ENCODE assay signal across 7 mouse cellular contexts in genomic region chr10:53597121-53597881, GRCm38 (mm10). TPM values are rescaled to one million over a fixed set of nuclear protein-coding genes. Genes with fewer than 3 reads are reported as not detected.
DNase-seq lines count a peak whose midpoint lies in the region; ATAC-seq and TF ChIP-seq lines count a peak whose summit lies in the region.

No protein-coding gene starts in this region.

- peak overlapping the region; percentile 76 to 97 for H3K4me3 ChIP-seq in MEL (ENCODE audit: control insufficient read depth in 1 of 2, insufficient read depth in 1 of 2, low read depth in 2 of 2, low read length in 2 of 2)
- H3K4me3 ChIP-seq in brown adipose tissue, adult 24 weeks (ENCODE audit: insufficient read depth, low read depth, low read length), result peak overlapping the region; percentile 96
- peak overlapping the region; percentile 92 for H3K4me3 ChIP-seq in intestine, embryonic 14.5 days (ENCODE audit: low read depth, low read length)
- H3K4me3 ChIP-seq in limb, embryonic 13.5 days, result peak overlapping the region; percentile 97
- H3K4me3 ChIP-seq in midbrain, embryonic 12.5 days, result peak overlapping the region; percentile 97

- under 1% methylated on average over 79 of the region's 99 CpGs for WGBS in intestine, embryonic 14.5 days
- under 1% methylated on average over 91 of the region's 99 CpGs for WGBS in limb, embryonic 13.5 days
- under 1% methylated on average over 77 of the region's 99 CpGs for WGBS in midbrain, embryonic 12.5 days

- H3K9me3 ChIP-seq in MEL (replicated peaks; ENCODE audit: insufficient read depth, low read length), result no peaks in the 10 kb centered on the region
- no peaks in the 10 kb centered on the region for H3K9me3 ChIP-seq in intestine, embryonic 14.5 days (ENCODE audit: control insufficient read depth, low read length)
- no peaks in the 10 kb centered on the region for H3K9me3 ChIP-seq in limb, embryonic 13.5 days
- H3K9me3 ChIP-seq in midbrain, embryonic 12.5 days, result no peaks in the 10 kb centered on the region

- peak overlapping the region; percentile 61 for H3K4me2 ChIP-seq in intestine, embryonic 14.5 days (ENCODE audit: low read length)
- peak overlapping the region; percentile 65 for H3K4me2 ChIP-seq in limb, embryonic 13.5 days (replicated peaks)
- H3K4me2 ChIP-seq in midbrain, embryonic 12.5 days (replicated peaks), result peak overlapping the region; percentile 64

- no peak for TF ChIP-seq CTCF in MEL (IDR thresholded peaks at IDR 0.05 in 2 of 3, conservative IDR thresholded peaks at IDR 0.05 in 1 of 3; ENCODE audit: control insufficient read depth in 1 of 3, insufficient read depth in 1 of 3, low read depth in 2 of 3, low read length in 3 of 3, poor library complexity in 1 of 3, severe bottlenecking in 1 of 3)

- H3K79me2 ChIP-seq in MEL (ENCODE audit: control insufficient read depth, insufficient read depth, low read length, poor library complexity), result peaks cover 38% of the 10 kb centered on the region

- H3K36me3 ChIP-seq in MEL (ENCODE audit: control insufficient read depth in 1 of 2, insufficient read depth in 2 of 2, low read length in 2 of 2), result peaks cover 10 to 39% of the 10 kb centered on the region in 2 experiments
- peaks cover 10% of the 10 kb centered on the region for H3K36me3 ChIP-seq in intestine, embryonic 14.5 days (ENCODE audit: control insufficient read depth, insufficient read depth, low read length)
- H3K36me3 ChIP-seq in limb, embryonic 13.5 days, result peaks cover 10% of the 10 kb centered on the region
- H3K36me3 ChIP-seq in midbrain, embryonic 12.5 days, result peaks cover 12% of the 10 kb centered on the region

- peak overlapping the region; percentile 89 for H3K27ac ChIP-seq in MEL (ENCODE audit: control insufficient read depth, low read depth, low read length)
- H3K27ac ChIP-seq in brown adipose tissue, adult 24 weeks (replicated peaks; ENCODE audit: low read depth, low read length), result peak overlapping the region; percentile 58
- peak overlapping the region; percentile 99 for H3K27ac ChIP-seq in intestine, embryonic 14.5 days (ENCODE audit: low read depth)
- H3K27ac ChIP-seq in limb, embryonic 13.5 days, result peak overlapping the region; percentile 99
- H3K27ac ChIP-seq in midbrain, embryonic 12.5 days (replicated peaks), result peak overlapping the region; percentile 99

- DNase-seq in MEL (ENCODE audit: low read depth, low spot score), result peak; percentile 39
- DNase-seq in gastrocnemius, postnatal 25 days, result peak; percentile 41
- DNase-seq in intestine, embryonic 14.5 days (ENCODE audit: low spot score), result peak; percentile 87
- DNase-seq in spleen, adult 12 weeks (ENCODE audit: low spot score), result peak; percentile 42

- H3K9ac ChIP-seq in MEL (ENCODE audit: control insufficient read depth, low read depth, low read length, poor library complexity, severe bottlenecking), result peak overlapping the region; percentile 84
- H3K9ac ChIP-seq in intestine, embryonic 14.5 days (ENCODE audit: low read length), result peak overlapping the region; percentile 97
- H3K9ac ChIP-seq in limb, embryonic 13.5 days, result peak overlapping the region; percentile 99
- peak overlapping the region; percentile 97 for H3K9ac ChIP-seq in midbrain, embryonic 12.5 days (replicated peaks)

- H3K27me3 ChIP-seq in MEL (ENCODE audit: control insufficient read depth in 1 of 2, insufficient read depth in 2 of 2, low read length in 2 of 2), result no peaks in the 10 kb centered on the region
- H3K27me3 ChIP-seq in intestine, embryonic 14.5 days (replicated peaks; ENCODE audit: control insufficient read depth, insufficient read depth, low read length), result no peaks in the 10 kb centered on the region
- no peaks in the 10 kb centered on the region for H3K27me3 ChIP-seq in limb, embryonic 13.5 days
- H3K27me3 ChIP-seq in midbrain, embryonic 12.5 days, result no peaks in the 10 kb centered on the region

- TF ChIP-seq EP300 in MEL (IDR thresholded peaks at IDR 0.05; ENCODE audit: low read depth in 1 of 2, low read length in 2 of 2), result no peak

- peak in 1 of 2 experiments; percentile 53; a peak in 2 of 4 replicates for TF ChIP-seq POLR2A in MEL (IDR thresholded peaks at IDR 0.05; ENCODE audit: control insufficient read depth in 1 of 2, insufficient read depth in 1 of 2, low read depth in 1 of 2, low read length in 2 of 2, poor library complexity in 1 of 2)

- peak; percentile 40 for ATAC-seq in intestine, embryonic 14.5 days (replicated peaks; ENCODE audit: low FRiP score, low TSS enrichment, low read depth)
- ATAC-seq in limb, embryonic 13.5 days (ENCODE audit: low FRiP score, low read depth), result peak; percentile 3; the same call in 1 of the 2 replicates
- ATAC-seq in midbrain, embryonic 12.5 days (ENCODE audit: low FRiP score, low read depth), result peak; percentile 28

- peaks cover 10 to 12% of the 10 kb centered on the region in 2 experiments for H3K4me1 ChIP-seq in MEL (ENCODE audit: control insufficient read depth in 1 of 2, insufficient read depth in 2 of 2, low read length in 2 of 2)
- peaks cover 3% of the 10 kb centered on the region; the same call in 1 of the 2 replicates for H3K4me1 ChIP-seq in brown adipose tissue, adult 24 weeks (ENCODE audit: control insufficient read depth, insufficient read depth, insufficient read length, low read length)
- H3K4me1 ChIP-seq in intestine, embryonic 14.5 days (replicated peaks; ENCODE audit: control insufficient read depth, insufficient read depth, low read length), result peaks cover 24% of the 10 kb centered on the region
- peaks cover 45% of the 10 kb centered on the region for H3K4me1 ChIP-seq in limb, embryonic 13.5 days
- peaks cover 30% of the 10 kb centered on the region for H3K4me1 ChIP-seq in midbrain, embryonic 12.5 days

- no peak for TF ChIP-seq RAD21 in MEL (IDR thresholded peaks at IDR 0.05; ENCODE audit: low read depth, low read length)

TF ChIP-seq in MEL, 35 proteins besides CTCF, POLR2A, EP300 and RAD21:
- peak; percentile 89; the same call in 1 of the 2 replicates for TF ChIP-seq UBTF (IDR thresholded peaks at IDR 0.05; ENCODE audit: borderline replicate concordance, insufficient read depth, low read depth, low read length)
- no peak for TF ChIP-seq RCOR1 (IDR thresholded peaks at IDR 0.05; ENCODE audit: low read depth, low read length)
TF ChIP-seq in MEL: peak in this region for 1.

RNA-seq across cellular contexts. Expression of gene Asf1a, which starts 0.7 kb away (rescaled TPM):
- total RNA-seq in MEL (2012; rRNA removed), result 63.8 and 65.1 TPM in 2 replicates
- polyA plus RNA-seq in MEL (2012; ENCODE audit: insufficient read depth in 1 of 2, insufficient read length in 2 of 2, low read depth in 1 of 2, low replicate concordance in 2 of 2, missing spikeins in 1 of 2), result 10 to 100 TPM in 1 of 2 experiments, not detected in 1; 91.4 TPM
- polyA plus RNA-seq in brown adipose tissue, adult 24 weeks (2012; ENCODE audit: insufficient read depth, insufficient read length, missing spikeins), result 22.6 and 41.9 TPM in 2 replicates
- 10 to 100 TPM; 16.7 to 17.2 TPM for total RNA-seq in gastrocnemius, postnatal 25 days (2021)
- polyA plus RNA-seq in intestine, embryonic 14.5 days (2014; fragmentation: Nextera tagmentation; extraction: Ambion mirVana), result 104 and 109 TPM in 2 replicates
- polyA plus RNA-seq in limb, embryonic 13.5 days (2015; fragmentation: Nextera tagmentation; extraction: Ambion mirVana), result 127 and 135 TPM in 2 replicates
- polyA plus RNA-seq in midbrain, embryonic 12.5 days (2016; fragmentation: Nextera tagmentation; extraction: Ambion mirVana), result 164 and 166 TPM in 2 replicates

RNA-seq across cellular contexts. Expression of gene Mcm9, which starts 32.9 kb away (rescaled TPM):
- 5.2 and 5.3 TPM in 2 replicates for total RNA-seq in MEL (2012; rRNA removed)
- 10 to 100 TPM in 1 of 2 experiments, not detected in 1; 12.6 TPM for polyA plus RNA-seq in MEL (2012; ENCODE audit: insufficient read depth in 1 of 2, insufficient read length in 2 of 2, low read depth in 1 of 2, low replicate concordance in 2 of 2, missing spikeins in 1 of 2)
- 2.0 and 3.8 TPM in 2 replicates for polyA plus RNA-seq in brown adipose tissue, adult 24 weeks (2012; ENCODE audit: insufficient read depth, insufficient read length, missing spikeins)
- total RNA-seq in gastrocnemius, postnatal 25 days (2021), result 1 to 10 TPM; 1.3 to 1.5 TPM
- polyA plus RNA-seq in intestine, embryonic 14.5 days (2014; fragmentation: Nextera tagmentation; extraction: Ambion mirVana), result 13.9 and 14.1 TPM in 2 replicates
- polyA plus RNA-seq in limb, embryonic 13.5 days (2015; fragmentation: Nextera tagmentation; extraction: Ambion mirVana), result 12.6 and 13.1 TPM in 2 replicates
- 15.6 and 17.1 TPM in 2 replicates for polyA plus RNA-seq in midbrain, embryonic 12.5 days (2016; fragmentation: Nextera tagmentation; extraction: Ambion mirVana)

Comparison
In these comparisons a context has a peak if more than half of its experiments do, and no peak if none do; other contexts are left out.
1. Peak in every context shown above with its lines: DNase-seq, ATAC-seq, H3K4me3 ChIP-seq and H3K27ac ChIP-seq.